Mouse (Mus musculus): Measurements from ENCODE around the gene Tmem129.

GRCm38 (mm10) chr5:33632526-33632925, 25.7 kb downstream of the Tmem129 start:
- TF ChIP-seq CTCF (IDR thresholded peaks at IDR 0.05; ENCODE audit: low read depth, low read length) (no peak), POLR2A (IDR thresholded peaks at IDR 0.05; ENCODE audit: extremely low read depth, insufficient read depth, low read length) (no peak)
